ENCODE assay signal across 20 mouse cellular contexts in genomic region chr16:17216934-17217633, GRCm38 (mm10).
"Had no signal": no experiment of that assay in that cellular context is flagged by ENCODE, and none has a peak within 500 bp of the region (broad histone marks: within the 10 kb centered on the region; RNA-seq: fewer than 3 reads in every experiment).

No protein-coding gene starts in this region.

- H3K27me3 ChIP-seq: midbrain, embryonic 12.5 days; midbrain, embryonic 15.5 days; neural tube, embryonic 12.5 days; neural tube, embryonic 15.5 days; stomach, embryonic 15.5 days had no signal

- H3K4me3 ChIP-seq: layer of hippocampus, adult 2 months; liver, embryonic 12.5 days; liver, embryonic 15.5 days; lung, embryonic 15.5 days; midbrain, embryonic 12.5 days; midbrain, embryonic 15.5 days; neural tube, embryonic 12.5 days; neural tube, embryonic 15.5 days; stomach, embryonic 15.5 days had no signal

- H3K4me1 ChIP-seq: midbrain, embryonic 12.5 days; midbrain, embryonic 15.5 days; neural tube, embryonic 12.5 days; neural tube, embryonic 15.5 days; stomach, embryonic 15.5 days had no signal

- H3K9me3 ChIP-seq: liver, embryonic 12.5 days; liver, embryonic 15.5 days; lung, embryonic 15.5 days; midbrain, embryonic 12.5 days; midbrain, embryonic 15.5 days; neural tube, embryonic 12.5 days; neural tube, embryonic 15.5 days; stomach, embryonic 15.5 days had no signal

- H3K4me2 ChIP-seq: liver, embryonic 12.5 days; liver, embryonic 15.5 days; lung, embryonic 15.5 days; midbrain, embryonic 12.5 days; midbrain, embryonic 15.5 days; neural tube, embryonic 12.5 days; neural tube, embryonic 15.5 days; stomach, embryonic 15.5 days had no signal

- ATAC-seq: liver, embryonic 12.5 days; midbrain, embryonic 15.5 days had no signal

- H3K36me3 ChIP-seq: liver, embryonic 12.5 days; liver, embryonic 15.5 days; lung, embryonic 15.5 days; midbrain, embryonic 12.5 days; midbrain, embryonic 15.5 days; neural tube, embryonic 12.5 days; neural tube, embryonic 15.5 days; stomach, embryonic 15.5 days had no signal

- DNase-seq: kidney, postnatal 25 days; layer of hippocampus, adult 9-11 months; lung, adult 18-20 months; lung, postnatal 10 days; lung, postnatal 36 days; retina, postnatal 1 day; right cerebral cortex, postnatal 25 days; spleen, adult 18-20 months; thymus, adult 18-20 months; thymus, postnatal 36 days had no signal

- H3K9ac ChIP-seq: liver, embryonic 12.5 days; liver, embryonic 15.5 days; lung, embryonic 15.5 days; midbrain, embryonic 12.5 days; midbrain, embryonic 15.5 days; neural tube, embryonic 12.5 days; neural tube, embryonic 15.5 days; stomach, embryonic 15.5 days had no signal

- H3K27ac ChIP-seq: kidney, postnatal 0 days; layer of hippocampus, adult 2 months; liver, embryonic 12.5 days; liver, embryonic 15.5 days; lung, embryonic 15.5 days; midbrain, embryonic 12.5 days; midbrain, embryonic 15.5 days; neural tube, embryonic 12.5 days; neural tube, embryonic 15.5 days; stomach, embryonic 15.5 days had no signal
